Mouse (Mus musculus): ENCODE data around the gene Ube2o. TPM values are rescaled to one million over a fixed set of nuclear protein-coding genes. Genes with fewer than 3 reads are reported as not detected.

The Ube2o gene
- polyA plus RNA-seq, 1 experiment: 43.6 TPM

DNA sequence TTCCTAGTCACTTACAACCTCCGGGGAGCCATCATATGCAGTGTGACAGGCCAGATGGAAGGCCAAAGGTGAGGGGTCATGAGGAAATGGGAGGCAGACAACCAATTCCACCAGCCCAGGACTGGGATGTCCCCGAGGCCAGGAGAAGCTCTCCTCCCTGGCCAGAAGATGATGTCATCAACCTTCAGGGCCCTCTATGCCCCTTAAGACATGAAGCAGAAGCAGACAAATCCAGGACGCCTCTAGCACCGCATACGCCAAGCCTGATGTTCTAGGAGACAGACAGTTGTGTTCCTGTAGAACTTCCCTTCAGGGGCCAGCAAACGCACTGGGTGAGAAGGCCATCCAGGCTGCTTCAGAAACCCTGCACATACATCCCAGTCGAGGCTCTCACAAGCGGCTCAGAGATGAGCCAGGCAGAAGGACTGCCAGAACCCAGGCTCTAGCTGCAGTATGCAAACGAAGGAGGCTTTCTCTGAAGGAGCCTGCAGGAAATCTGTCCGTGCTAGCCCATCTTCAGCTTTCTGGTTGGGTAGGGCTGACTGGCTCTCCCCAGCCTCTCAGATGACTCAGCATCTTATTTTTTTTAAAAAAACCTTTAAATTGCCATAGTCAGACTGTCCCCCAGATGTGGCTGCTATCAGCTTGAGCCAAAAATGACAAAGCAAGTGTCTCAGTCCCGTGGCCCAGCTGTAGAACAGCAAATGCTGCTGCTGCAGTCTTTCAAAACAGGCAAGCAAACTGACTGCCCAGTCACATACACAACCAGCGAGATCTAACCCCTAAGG lies 8.3 kb downstream of the Ube2o start:
- no peak for TF ChIP-seq POLR2A (IDR thresholded peaks at IDR 0.05; ENCODE audit: insufficient read depth, low read length)
- TF ChIP-seq EP300 (IDR thresholded peaks at IDR 0.05; ENCODE audit: insufficient read depth, low read depth, low read length): no peak
- no peak for TF ChIP-seq CTCF (IDR thresholded peaks at IDR 0.05; ENCODE audit: low read depth, low read length)
- H3K9me3 ChIP-seq (replicated peaks; ENCODE audit: control insufficient read depth, insufficient read depth, low read length, poor library complexity, severe bottlenecking): no peaks in the 10 kb centered on the region
- no peaks in the 10 kb centered on the region for H3K27me3 ChIP-seq (ENCODE audit: control insufficient read depth, insufficient read depth, low read length, poor library complexity, severe bottlenecking)
- no peaks in the 10 kb centered on the region for H3K36me3 ChIP-seq (ENCODE audit: control insufficient read depth, insufficient read depth, low read length, poor library complexity, severe bottlenecking)
- no peak overlapping the region for H3K27ac ChIP-seq (ENCODE audit: insufficient read depth, low read length)
- H3K4me1 ChIP-seq (ENCODE audit: control insufficient read depth, insufficient read depth, low read length): peaks cover 6% of the 10 kb centered on the region
- H3K9ac ChIP-seq (ENCODE audit: low read depth, poor library complexity, severe bottlenecking): no peak overlapping the region
- H3K4me3 ChIP-seq (ENCODE audit: low read depth, low read length): no peak overlapping the region

DNA sequence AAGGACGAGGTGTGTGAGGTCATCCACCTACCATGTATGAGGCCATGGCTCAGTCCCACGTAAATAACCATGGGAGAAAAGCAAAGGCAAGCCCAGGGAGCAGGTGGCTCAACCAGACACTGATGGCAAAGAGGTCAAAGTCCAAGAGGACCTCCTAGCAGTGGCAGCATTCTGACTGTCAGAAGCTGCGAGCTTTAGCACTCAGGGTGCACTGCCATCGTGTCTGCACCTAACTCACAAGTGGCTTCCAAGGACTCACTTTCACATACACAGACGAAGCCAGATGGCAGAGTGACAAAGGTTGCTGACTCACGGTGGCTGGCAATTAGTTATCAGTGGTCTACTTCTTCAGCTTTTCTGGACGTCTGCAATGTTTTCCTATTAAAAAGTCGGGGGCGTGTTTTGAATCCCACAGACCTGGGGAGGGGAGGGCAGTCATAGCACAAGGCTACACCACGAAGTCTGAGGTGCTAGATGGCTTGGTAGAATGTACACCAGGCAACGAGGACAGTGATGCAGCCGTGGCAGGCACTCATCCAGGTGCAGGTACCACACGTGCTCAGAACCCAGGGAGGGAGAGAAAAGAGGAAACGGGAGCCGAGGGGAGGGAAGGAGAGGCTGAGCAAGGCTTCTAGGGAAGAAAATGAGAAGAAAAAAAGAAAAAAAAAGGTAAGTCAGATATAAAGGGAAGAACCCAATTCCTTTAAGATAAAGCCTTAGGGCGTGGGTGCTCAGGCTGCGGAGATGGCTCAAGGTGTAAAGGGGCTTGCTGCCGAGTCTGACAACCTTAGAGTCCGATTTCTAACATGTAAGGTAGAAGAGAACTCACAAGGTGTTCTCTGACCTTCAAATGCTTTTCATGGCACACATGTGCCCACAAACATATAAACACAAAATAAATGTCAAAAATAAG lies 9.2 kb downstream of the Ube2o start:
- Histone ChIP-seq H3K27me3 (ENCODE audit: control insufficient read depth, insufficient read depth, low read length, poor library complexity, severe bottlenecking) (no peaks in the 10 kb centered on the region), H3K9me3 (replicated peaks; ENCODE audit: control insufficient read depth, insufficient read depth, low read length, poor library complexity, severe bottlenecking) (no peaks in the 10 kb centered on the region), H3K36me3 (ENCODE audit: control insufficient read depth, insufficient read depth, low read length, poor library complexity, severe bottlenecking) (no peaks in the 10 kb centered on the region), H3K4me1 (ENCODE audit: control insufficient read depth, insufficient read depth, low read length) (peaks cover 6% of the 10 kb centered on the region), H3K27ac (ENCODE audit: insufficient read depth, low read length) (no peak overlapping the region), H3K4me3 (ENCODE audit: low read depth, low read length) (no peak overlapping the region), H3K9ac (ENCODE audit: low read depth, poor library complexity, severe bottlenecking) (no peak overlapping the region)
- TF ChIP-seq CTCF (IDR thresholded peaks at IDR 0.05; ENCODE audit: low read depth, low read length): no peak
- TF ChIP-seq EP300 (IDR thresholded peaks at IDR 0.05; ENCODE audit: insufficient read depth, low read depth, low read length): no peak
- no peak for TF ChIP-seq POLR2A (IDR thresholded peaks at IDR 0.05; ENCODE audit: insufficient read depth, low read length)

DNA sequence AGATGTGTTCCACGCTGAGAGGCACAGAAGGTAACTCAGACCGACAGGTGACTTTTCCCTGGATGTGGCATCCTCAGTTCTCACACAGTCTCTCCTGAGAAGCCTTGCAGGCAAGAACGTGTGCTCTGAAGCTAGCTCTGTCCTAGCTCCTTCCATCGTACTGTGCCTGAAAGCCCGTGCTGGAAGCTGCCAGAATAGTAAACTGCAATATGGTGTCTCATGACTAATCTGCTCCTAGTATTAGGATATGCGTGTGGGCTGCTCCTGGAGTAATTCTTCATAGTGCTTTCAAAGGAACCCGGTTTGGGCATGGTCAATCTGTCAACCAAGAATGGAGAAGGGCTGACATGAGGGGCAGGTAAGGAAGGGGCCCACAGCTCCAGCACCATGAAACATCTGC lies 10.4 kb downstream of the Ube2o start:
- Histone ChIP-seq H3K9ac (ENCODE audit: low read depth, poor library complexity, severe bottlenecking) (no peak overlapping the region), H3K4me3 (ENCODE audit: low read depth, low read length) (no peak overlapping the region)
- TF ChIP-seq EP300 (IDR thresholded peaks at IDR 0.05; ENCODE audit: insufficient read depth, low read depth, low read length) (no peak), POLR2A (IDR thresholded peaks at IDR 0.05; ENCODE audit: insufficient read depth, low read length) (no peak), CTCF (IDR thresholded peaks at IDR 0.05; ENCODE audit: low read depth, low read length) (no peak)

DNA sequence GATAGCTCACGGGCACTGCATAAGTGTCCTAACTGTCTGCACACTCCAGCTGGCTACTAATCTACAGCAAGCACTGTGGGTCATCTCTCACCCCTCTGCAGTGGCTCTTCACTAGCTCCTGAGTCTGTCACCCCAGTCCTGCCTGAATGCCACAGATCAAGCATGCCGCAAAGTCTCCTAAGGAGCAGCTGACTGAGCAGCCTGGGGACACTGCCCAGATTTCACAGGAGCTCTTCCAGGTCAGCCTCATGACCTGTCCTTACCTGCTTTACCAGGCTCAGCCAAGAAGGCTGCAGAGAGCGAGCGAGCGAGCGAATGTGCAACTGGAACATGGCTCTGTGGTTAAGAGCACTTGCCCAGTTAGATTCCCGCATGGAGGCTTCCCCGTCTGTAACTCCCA lies 13.7 kb downstream of the Ube2o start:
- no peak for TF ChIP-seq POLR2A (IDR thresholded peaks at IDR 0.05; ENCODE audit: insufficient read depth, low read length)
- TF ChIP-seq CTCF (IDR thresholded peaks at IDR 0.05; ENCODE audit: low read depth, low read length): no peak
- TF ChIP-seq EP300 (IDR thresholded peaks at IDR 0.05; ENCODE audit: insufficient read depth, low read depth, low read length): no peak
- Histone ChIP-seq H3K27ac (ENCODE audit: insufficient read depth, low read length) (no peak overlapping the region), H3K27me3 (ENCODE audit: control insufficient read depth, insufficient read depth, low read length, poor library complexity, severe bottlenecking) (no peaks in the 10 kb centered on the region), H3K9me3 (replicated peaks; ENCODE audit: control insufficient read depth, insufficient read depth, low read length, poor library complexity, severe bottlenecking) (no peaks in the 10 kb centered on the region), H3K9ac (ENCODE audit: low read depth, poor library complexity, severe bottlenecking) (no peak overlapping the region), H3K4me3 (ENCODE audit: low read depth, low read length) (no peak overlapping the region), H3K36me3 (ENCODE audit: control insufficient read depth, insufficient read depth, low read length, poor library complexity, severe bottlenecking) (no peaks in the 10 kb centered on the region), H3K4me1 (ENCODE audit: control insufficient read depth, insufficient read depth, low read length) (no peaks in the 10 kb centered on the region)

More for the DNA sequence above, 10.4 kb downstream of the Ube2o start:
- no peaks in the 10 kb centered on the region for H3K27me3 ChIP-seq (ENCODE audit: control insufficient read depth, insufficient read depth, low read length, poor library complexity, severe bottlenecking)
- H3K9me3 ChIP-seq (replicated peaks; ENCODE audit: control insufficient read depth, insufficient read depth, low read length, poor library complexity, severe bottlenecking): no peaks in the 10 kb centered on the region
- H3K4me1 ChIP-seq (ENCODE audit: control insufficient read depth, insufficient read depth, low read length): peaks cover 6% of the 10 kb centered on the region
- H3K36me3 ChIP-seq (ENCODE audit: control insufficient read depth, insufficient read depth, low read length, poor library complexity, severe bottlenecking): no peaks in the 10 kb centered on the region
- no peak overlapping the region for H3K27ac ChIP-seq (ENCODE audit: insufficient read depth, low read length)

DNA sequence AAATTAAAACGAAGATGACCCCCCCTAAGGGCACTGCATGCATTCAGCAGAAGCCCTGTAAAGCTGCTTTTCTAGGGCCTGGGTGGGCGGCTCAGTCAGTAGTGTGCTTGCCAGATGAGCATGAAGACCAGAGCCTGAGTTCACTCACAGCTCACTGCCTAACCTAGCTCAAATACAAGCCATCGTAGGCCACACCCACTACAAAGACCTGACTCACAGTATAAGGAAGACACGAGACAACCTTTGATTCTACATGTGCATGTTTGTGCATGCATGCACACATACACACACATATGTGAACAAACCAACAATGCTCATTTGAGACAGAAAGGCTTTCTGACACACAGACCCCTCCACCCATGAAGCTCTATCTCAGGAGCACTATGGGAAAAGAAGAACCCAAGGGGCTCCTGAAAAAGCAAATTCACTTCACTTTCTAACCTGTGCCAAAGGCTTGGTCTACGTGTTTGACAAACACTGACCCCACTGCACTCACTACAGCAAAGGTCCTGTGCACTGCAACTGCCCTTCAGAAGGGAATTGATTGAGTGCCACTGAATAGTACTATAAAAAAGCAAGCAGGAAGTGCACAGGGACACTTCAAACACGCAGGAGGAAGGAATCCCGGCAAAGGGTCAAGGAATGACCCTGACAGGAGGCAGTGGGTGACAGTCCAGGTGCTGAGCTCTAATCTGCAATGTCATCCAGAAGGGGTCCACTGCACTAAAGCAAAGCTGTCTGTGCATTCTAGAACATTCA lies 15.8 kb downstream of the Ube2o start:
- Histone ChIP-seq H3K9ac (ENCODE audit: low read depth, poor library complexity, severe bottlenecking) (no peak overlapping the region), H3K4me1 (ENCODE audit: control insufficient read depth, insufficient read depth, low read length) (no peaks in the 10 kb centered on the region), H3K36me3 (ENCODE audit: control insufficient read depth, insufficient read depth, low read length, poor library complexity, severe bottlenecking) (no peaks in the 10 kb centered on the region)

More for the DNA sequence above, 15.8 kb downstream of the Ube2o start:
- no peak overlapping the region for H3K4me3 ChIP-seq (ENCODE audit: low read depth, low read length)
- no peaks in the 10 kb centered on the region for H3K27me3 ChIP-seq (ENCODE audit: control insufficient read depth, insufficient read depth, low read length, poor library complexity, severe bottlenecking)
- H3K9me3 ChIP-seq (replicated peaks; ENCODE audit: control insufficient read depth, insufficient read depth, low read length, poor library complexity, severe bottlenecking): no peaks in the 10 kb centered on the region
- TF ChIP-seq EP300 (IDR thresholded peaks at IDR 0.05; ENCODE audit: insufficient read depth, low read depth, low read length) (no peak), POLR2A (IDR thresholded peaks at IDR 0.05; ENCODE audit: insufficient read depth, low read length) (no peak), CTCF (IDR thresholded peaks at IDR 0.05; ENCODE audit: low read depth, low read length) (no peak)
- H3K27ac ChIP-seq (ENCODE audit: insufficient read depth, low read length): no peak overlapping the region

Measured in ES-Bruce4 (cell line).